Mouse (Mus musculus): ENCODE data around the gene Adam4. TPM values are rescaled to one million over a fixed set of nuclear protein-coding genes. Genes with fewer than 3 reads are reported as not detected.
"Not testable (repeated sequence)": the region's sequence is repeated elsewhere in the genome, so short reads cannot be mapped to it uniquely, and the experiment has no call there.

Gene Adam4
- 1 to 10 TPM; 2.4 to 3.1 TPM for total RNA-seq (2021)

- intact Hi-C loops (cut with DNase I), result no loop called here
- DNase-seq, result no peak
Measured at GRCm38 (mm10) chr12:81421846-81422245, at the start of gene Adam4. TSS of gene Adam4 (minus strand) at chr12:81421946.

- intact Hi-C loops (cut with DNase I), result not testable (repeated sequence)
Measured at GRCm38 (mm10) chr12:81459051-81459450, 37.3 kb upstream of the Adam4 start.

GRCm38 (mm10) chr12:81438985-81439384 is 17.2 kb upstream of the Adam4 start:
- intact Hi-C loops (cut with DNase I); DNase-seq: not testable (repeated sequence)

More at GRCm38 (mm10) chr12:81459051-81459450, 37.3 kb upstream of the Adam4 start:
- not testable (repeated sequence) for DNase-seq

- DNase-seq; intact Hi-C loops (cut with DNase I): not testable (repeated sequence)
Measured at GRCm38 (mm10) chr12:81434778-81435177, 13.0 kb upstream of the Adam4 start.

GRCm38 (mm10) chr12:81413211-81413610 is 8.5 kb downstream of the Adam4 start:
- DNase-seq, result no peak
- intact Hi-C loops (cut with DNase I), result no loop called here

GRCm38 (mm10) chr12:81408966-81409365 is 12.8 kb downstream of the Adam4 start:
- intact Hi-C loops (cut with DNase I), result no loop called here
- no peak for DNase-seq

- intact Hi-C loops (cut with DNase I), result loop anchor here (2.0 to 5.0 kb wide), 2 partner anchors 200 to 417 kb away; no protein-coding TSS in a partner anchor
- DNase-seq, result peak; percentile 68
Measured at GRCm38 (mm10) chr12:81402187-81402586, 19.6 kb downstream of the Adam4 start.

- intact Hi-C loops (cut with DNase I); DNase-seq: not testable (repeated sequence)
Measured at GRCm38 (mm10) chr12:81379364-81379763, 42.4 kb downstream of the Adam4 start, which contains the start of gene Gm4787. TSS of gene Gm4787 (minus strand) at chr12:81379464.

Other genes with a start within 250 kb of the Adam4 start
- 10 to 100 TPM; 28.8 to 35.6 TPM for gene Slc8a3, start 88.8 kb downstream of the Adam4 start, total RNA-seq (2021)
- gene Gm4787, start 42.5 kb downstream of the Adam4 start, total RNA-seq (2021), result 1 to 10 TPM; 1.9 to 2.2 TPM
- gene Cox16, start 63.2 kb upstream of the Adam4 start, total RNA-seq (2021), result 10 to 100 TPM; 39.8 to 53.3 TPM
- 10 to 100 TPM; 31.2 to 34.2 TPM for gene Gm20498, start 111.0 kb upstream of the Adam4 start, total RNA-seq (2021)
- gene Synj2bp, start 111.0 kb upstream of the Adam4 start, total RNA-seq (2021), result 10 to 100 TPM; 20.1 to 24.2 TPM
- gene Adam21, start 146.5 kb upstream of the Adam4 start, total RNA-seq (2021), result under 1 TPM; 0.70 to 0.88 TPM
- gene Med6, start 173.1 kb upstream of the Adam4 start, total RNA-seq (2021), result 10 to 100 TPM; 22.4 to 28.1 TPM
- gene Ttc9, start 209.3 kb upstream of the Adam4 start, total RNA-seq (2021), result 10 to 100 TPM; 82.0 to 83.6 TPM

All from left cerebral cortex, postnatal 4 days (tissue).